Mouse (Mus musculus): ENCODE measurements around the gene Mfrp. TPM values are rescaled to one million over a fixed set of nuclear protein-coding genes. Genes with fewer than 3 reads are reported as not detected.

The Mfrp gene
- polyA plus RNA-seq (2017; shearing (Covaris generic)) = not detected

GRCm38 (mm10) chr9:44101490-44101889 lies at the start of gene Mfrp:
Gene Mfrp (plus strand): TSS chr9:44101729.

GRCm38 (mm10) chr9:44066785-44067225 lies 34.7 kb upstream of the Mfrp start, which contains the start of gene Usp2:
Gene Usp2 (plus strand): TSS chr9:44067021.

GRCm38 (mm10) chr9:44107110-44107509 lies 5.6 kb downstream of the Mfrp start, which contains the start of gene C1qtnf5:
Gene C1qtnf5 (plus strand): TSS chr9:44107245.

GRCm38 (mm10) chr9:44113105-44113789 lies 11.7 kb downstream of the Mfrp start, which contains the start of the genes Gm49380 and Rnf26:
Gene Gm49380 (minus strand): TSS chr9:44113500.
Gene Rnf26 (minus strand): TSS chr9:44113517.

GRCm38 (mm10) chr9:44134101-44134850 lies 32.7 kb downstream of the Mfrp start, which contains the start of gene Mcam:
Gene Mcam (plus strand): TSS chr9:44134469.

Other genes with a start within 250 kb of the Mfrp start
- gene Thy1, start 58.3 kb upstream of the Mfrp start, polyA plus RNA-seq (2017; shearing (Covaris generic)) = 172 TPM
- gene Usp2, start 34.7 kb upstream of the Mfrp start, polyA plus RNA-seq (2017; shearing (Covaris generic)) = 5.9 TPM
- gene C1qtnf5, start 5.5 kb downstream of the Mfrp start, polyA plus RNA-seq (2017; shearing (Covaris generic)) = not detected
- gene Gm49380, start 11.8 kb downstream of the Mfrp start, polyA plus RNA-seq (2017; shearing (Covaris generic)) = not detected
- 7.7 TPM for gene Rnf26, start 11.8 kb downstream of the Mfrp start, polyA plus RNA-seq (2017; shearing (Covaris generic))
- not detected for gene Mcam, start 32.7 kb downstream of the Mfrp start, polyA plus RNA-seq (2017; shearing (Covaris generic))
- gene Cbl, start 132.3 kb downstream of the Mfrp start, polyA plus RNA-seq (2017; shearing (Covaris generic)) = 18.2 TPM
- gene Ccdc153, start 138.9 kb downstream of the Mfrp start, polyA plus RNA-seq (2017; shearing (Covaris generic)) = not detected
- not detected for gene Pdzd3, start 149.7 kb downstream of the Mfrp start, polyA plus RNA-seq (2017; shearing (Covaris generic))
- 8.5 TPM for gene Nlrx1, start 166.9 kb downstream of the Mfrp start, polyA plus RNA-seq (2017; shearing (Covaris generic))
- gene Abcg4, start 186.9 kb downstream of the Mfrp start, polyA plus RNA-seq (2017; shearing (Covaris generic)) = not detected
- gene Hinfp, start 203.9 kb downstream of the Mfrp start, polyA plus RNA-seq (2017; shearing (Covaris generic)) = 40.4 TPM
- gene C2cd2l, start 218.6 kb downstream of the Mfrp start, polyA plus RNA-seq (2017; shearing (Covaris generic)) = 5.9 TPM
- gene Dpagt1, start 224.3 kb downstream of the Mfrp start, polyA plus RNA-seq (2017; shearing (Covaris generic)) = 26.7 TPM
- gene H2afx, start 233.0 kb downstream of the Mfrp start, polyA plus RNA-seq (2017; shearing (Covaris generic)) = 13.2 TPM
- 24.1 TPM for gene Hmbs, start 242.5 kb downstream of the Mfrp start, polyA plus RNA-seq (2017; shearing (Covaris generic))

Data from CD4-positive, CD25-positive, alpha-beta regulatory T cell, adult 9 weeks (primary cell).